Mouse (Mus musculus): ENCODE measurements around the gene Rora. TPM values are rescaled to one million over a fixed set of nuclear protein-coding genes. Genes with fewer than 3 reads are reported as not detected.
A peak's percentile ranks its signal among the peaks of the same experiment; 100 is the strongest.

The Rora gene
- polyA plus RNA-seq, 1 experiment from 2014 or later = 7.5 TPM

DNA sequence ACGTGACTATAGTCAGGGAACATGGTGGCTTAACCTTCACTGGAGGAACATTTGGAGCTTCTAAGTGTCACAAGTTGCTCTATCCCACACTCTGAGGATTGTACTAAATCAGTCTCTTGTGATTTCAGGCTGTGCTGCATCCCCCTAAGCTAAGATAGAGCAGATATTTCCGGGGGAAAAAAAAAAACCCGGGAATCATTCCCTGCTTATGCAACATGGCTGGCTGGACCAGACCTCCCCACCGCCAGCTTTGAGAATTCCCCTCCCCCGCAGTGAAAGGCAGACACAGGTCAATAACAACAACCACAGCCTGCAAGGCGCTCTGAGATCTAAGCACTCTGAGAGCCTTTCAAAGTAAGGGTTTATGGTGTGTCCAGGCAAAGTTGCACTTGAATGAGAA lies 244.7 kb downstream of the Rora start:
- Histone ChIP-seq H3K27ac (replicated peaks) (no peak overlapping the region), H3K4me3 (ENCODE audit: low read depth, low read length) (no peak overlapping the region), H3K9me3 (ENCODE audit: control insufficient read depth, low read length) (no peaks in the 10 kb centered on the region), H3K9ac (ENCODE audit: low read length) (no peak overlapping the region), H3K4me1 (replicated peaks; ENCODE audit: control insufficient read depth, insufficient read depth) (no peaks in the 10 kb centered on the region), H3K4me2 (replicated peaks; ENCODE audit: low read depth) (no peak overlapping the region), H3K27me3 (ENCODE audit: control insufficient read depth, insufficient read depth, low read length) (no peaks in the 10 kb centered on the region), H3K36me3 (ENCODE audit: control insufficient read depth, insufficient read depth, low read length) (no peaks in the 10 kb centered on the region)
- DNase-seq (ENCODE audit: low spot score) (no peak), ATAC-seq (ENCODE audit: low FRiP score, low TSS enrichment) (no peak)
- WGBS = 80% methylated on average over 6 of the region's 6 CpGs
- TF ChIP-seq CTCF (IDR thresholded peaks at IDR 0.05; ENCODE audit: low read depth) = no peak
- TF ChIP-seq EP300 (optimal IDR thresholded peaks at IDR 0.05) = no peak

GRCm38 (mm10) chr9:68899525-68900222 lies 246.1 kb downstream of the Rora start:
- no peak overlapping the region for H3K9ac ChIP-seq (ENCODE audit: low read length)

DNA sequence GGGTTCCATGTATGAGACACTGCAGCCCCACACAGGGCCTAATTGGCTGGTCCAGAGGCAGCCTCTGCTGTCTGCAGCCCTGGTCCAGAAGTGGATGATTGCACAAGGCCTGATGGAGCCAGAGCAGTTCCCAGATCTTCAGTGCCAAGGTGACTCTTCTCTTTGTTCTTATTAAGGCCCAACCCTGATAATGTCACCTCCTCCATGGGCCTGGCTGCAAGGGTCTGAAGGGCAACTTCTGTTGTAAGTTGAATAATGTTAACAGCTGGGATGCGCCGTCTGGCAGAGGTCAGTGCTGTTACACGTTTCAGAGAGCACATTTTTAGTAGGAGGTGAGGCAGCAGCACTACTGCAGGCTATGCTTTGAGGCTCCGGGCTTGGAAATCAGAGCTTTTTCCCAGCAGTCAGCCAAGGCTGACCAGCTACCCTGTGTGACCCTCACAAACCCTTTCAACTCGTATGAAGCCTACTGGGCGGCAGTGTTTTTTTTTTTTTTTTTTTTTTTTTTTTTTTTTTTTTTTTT lies 252.8 kb downstream of the Rora start:
- Histone ChIP-seq H3K9ac (ENCODE audit: low read length) (no peak overlapping the region), H3K4me1 (replicated peaks; ENCODE audit: control insufficient read depth, insufficient read depth) (no peaks in the 10 kb centered on the region), H3K9me3 (ENCODE audit: control insufficient read depth, low read length) (no peaks in the 10 kb centered on the region), H3K4me2 (replicated peaks; ENCODE audit: low read depth) (no peak overlapping the region), H3K4me3 (ENCODE audit: low read depth, low read length) (no peak overlapping the region), H3K27me3 (ENCODE audit: control insufficient read depth, insufficient read depth, low read length) (no peaks in the 10 kb centered on the region), H3K36me3 (ENCODE audit: control insufficient read depth, insufficient read depth, low read length) (no peaks in the 10 kb centered on the region), H3K27ac (replicated peaks) (no peak overlapping the region)
- WGBS = 76% methylated on average over 6 of the region's 6 CpGs
- TF ChIP-seq EP300 (optimal IDR thresholded peaks at IDR 0.05) = no peak
- TF ChIP-seq CTCF (IDR thresholded peaks at IDR 0.05; ENCODE audit: low read depth) = no peak
- DNase-seq (ENCODE audit: low spot score) = no peak
- ATAC-seq (ENCODE audit: low FRiP score, low TSS enrichment) = no peak

More at GRCm38 (mm10) chr9:68899525-68900222, 246.1 kb downstream of the Rora start:
- Histone ChIP-seq H3K9me3 (ENCODE audit: control insufficient read depth, low read length) (no peaks in the 10 kb centered on the region), H3K36me3 (ENCODE audit: control insufficient read depth, insufficient read depth, low read length) (no peaks in the 10 kb centered on the region), H3K4me2 (replicated peaks; ENCODE audit: low read depth) (no peak overlapping the region), H3K4me1 (replicated peaks; ENCODE audit: control insufficient read depth, insufficient read depth) (no peaks in the 10 kb centered on the region), H3K4me3 (ENCODE audit: low read depth, low read length) (no peak overlapping the region), H3K27me3 (ENCODE audit: control insufficient read depth, insufficient read depth, low read length) (no peaks in the 10 kb centered on the region), H3K27ac (replicated peaks) (no peak overlapping the region)
- no peak for DNase-seq (ENCODE audit: low spot score)
- TF ChIP-seq CTCF (IDR thresholded peaks at IDR 0.05; ENCODE audit: low read depth) (peak; percentile 49), EP300 (optimal IDR thresholded peaks at IDR 0.05) (no peak)
- 76% methylated on average over 5 of the region's 5 CpGs for WGBS
- ATAC-seq (ENCODE audit: low FRiP score, low TSS enrichment) = no peak

GRCm38 (mm10) chr9:68912483-68913151 lies 259.0 kb downstream of the Rora start:
- Histone ChIP-seq H3K4me2 (replicated peaks; ENCODE audit: low read depth) (no peak overlapping the region), H3K27ac (replicated peaks) (no peak overlapping the region), H3K9me3 (ENCODE audit: control insufficient read depth, low read length) (no peaks in the 10 kb centered on the region), H3K4me3 (ENCODE audit: low read depth, low read length) (no peak overlapping the region), H3K36me3 (ENCODE audit: control insufficient read depth, insufficient read depth, low read length) (no peaks in the 10 kb centered on the region), H3K27me3 (ENCODE audit: control insufficient read depth, insufficient read depth, low read length) (no peaks in the 10 kb centered on the region), H3K9ac (ENCODE audit: low read length) (no peak overlapping the region), H3K4me1 (replicated peaks; ENCODE audit: control insufficient read depth, insufficient read depth) (no peaks in the 10 kb centered on the region)
- ATAC-seq (ENCODE audit: low FRiP score, low TSS enrichment) (no peak), DNase-seq (ENCODE audit: low spot score) (no peak)
- 46% methylated on average over 8 of the region's 8 CpGs for WGBS
- TF ChIP-seq EP300 (optimal IDR thresholded peaks at IDR 0.05) (no peak), CTCF (IDR thresholded peaks at IDR 0.05; ENCODE audit: low read depth) (no peak)

GRCm38 (mm10) chr9:68913191-68913697 lies 259.7 kb downstream of the Rora start:
- no peaks in the 10 kb centered on the region for H3K4me1 ChIP-seq (replicated peaks; ENCODE audit: control insufficient read depth, insufficient read depth)
- H3K36me3 ChIP-seq (ENCODE audit: control insufficient read depth, insufficient read depth, low read length) = no peaks in the 10 kb centered on the region
- no peak overlapping the region for H3K4me3 ChIP-seq (ENCODE audit: low read depth, low read length)
- H3K27me3 ChIP-seq (ENCODE audit: control insufficient read depth, insufficient read depth, low read length) = no peaks in the 10 kb centered on the region
- DNase-seq (ENCODE audit: low spot score) (no peak), ATAC-seq (ENCODE audit: low FRiP score, low TSS enrichment) (no peak)
- WGBS = 72% methylated on average over 10 of the region's 10 CpGs
- H3K9ac ChIP-seq (ENCODE audit: low read length) = no peak overlapping the region
- TF ChIP-seq CTCF (IDR thresholded peaks at IDR 0.05; ENCODE audit: low read depth) (no peak), EP300 (optimal IDR thresholded peaks at IDR 0.05) (no peak)
- no peak overlapping the region for H3K27ac ChIP-seq (replicated peaks)
- H3K9me3 ChIP-seq (ENCODE audit: control insufficient read depth, low read length) = no peaks in the 10 kb centered on the region
- H3K4me2 ChIP-seq (replicated peaks; ENCODE audit: low read depth) = no peak overlapping the region

All from stomach, postnatal 0 days (tissue).